Mouse (Mus musculus) kidney, embryonic 14.5 days (tissue): Measurements from ENCODE around the gene Myo15b. TPM values are rescaled to one million over a fixed set of nuclear protein-coding genes. Genes with fewer than 3 reads are reported as not detected.

Source experiments
- ATAC-seq: fragments of 200-750 bp; cut with Nextera tagmentation; 2 replicates; pipeline ENCODE4 v1.8.0; 2017; ENCODE audit warnings: moderate number of reproducible peaks, mild to moderate bottlenecking, moderate TSS enrichment, moderate library complexity; ENCODE audit not compliant: low FRiP score, low TSS enrichment
- H3K27ac ChIP-seq: fragments of 300-500 bp; sonication (generic); 2 replicates; pipeline ENCODE4 v1.5.1; 2014; ENCODE audit warnings: low read depth, mild to moderate bottlenecking, low read length, moderate library complexity, mixed read lengths
- H3K27me3 ChIP-seq: fragments of 300-500 bp; sonication (generic); 2 replicates; pipeline ENCODE4 v1.6.1; 2014; ENCODE audit warnings: mild to moderate bottlenecking, low read length; ENCODE audit not compliant: control insufficient read depth, insufficient read depth
- H3K36me3 ChIP-seq: fragments of 300-500 bp; sonication (generic); 2 replicates; pipeline ENCODE4 v1.6.1; 2014; ENCODE audit warnings: low read length, mixed read lengths; ENCODE audit not compliant: control insufficient read depth, insufficient read depth
- H3K4me1 ChIP-seq: fragments of 300-500 bp; sonication (generic); 2 replicates; pipeline ENCODE4 v1.6.1; 2014; ENCODE audit warnings: low read length, mixed read lengths; ENCODE audit not compliant: control insufficient read depth, insufficient read depth
- H3K4me2 ChIP-seq: fragments of 300-500 bp; sonication (generic); replicated peaks from 2 replicates; pipeline ENCODE4 v1.6.1; 2014; ENCODE audit warnings: low read depth, mild to moderate bottlenecking, low read length
- H3K4me3 ChIP-seq: fragments of 300-500 bp; sonication (generic); 2 replicates; pipeline ENCODE4 v1.5.1; 2014; ENCODE audit warnings: mild to moderate bottlenecking, low read length
- H3K9ac ChIP-seq: fragments of 300-500 bp; sonication (generic); 2 replicates; pipeline ENCODE4 v1.6.1; 2014; ENCODE audit warnings: low read depth, mild to moderate bottlenecking, low read length, moderate library complexity
- H3K9me3 ChIP-seq: fragments of 300-500 bp; sonication (generic); 2 replicates; pipeline ENCODE4 v1.6.1; 2016; ENCODE audit warnings: low read length; ENCODE audit not compliant: control insufficient read depth
- WGBS: fragments of 180-500 bp; shearing (Covaris S2); extraction: QIAGEN DNeasy Blood & Tissue Kit; methylation state at CpG from one replicate; pipeline ENCODE4 v1.1.7; 2014; 5-methylcytosine and 5-hydroxymethylcytosine counted together
- polyA plus RNA-seq: library from polyadenylated mRNA; unstranded; fragments of >200 nt; fragmentation: Nextera tagmentation; extraction: Ambion mirVana; gene quantifications from 2 replicates; pipeline ENCODE4 v1.2.1, GENCODE M21; 2014

Myo15b gene
- polyA plus RNA-seq: 2.8 and 5.5 TPM in 2 replicates

DNA sequence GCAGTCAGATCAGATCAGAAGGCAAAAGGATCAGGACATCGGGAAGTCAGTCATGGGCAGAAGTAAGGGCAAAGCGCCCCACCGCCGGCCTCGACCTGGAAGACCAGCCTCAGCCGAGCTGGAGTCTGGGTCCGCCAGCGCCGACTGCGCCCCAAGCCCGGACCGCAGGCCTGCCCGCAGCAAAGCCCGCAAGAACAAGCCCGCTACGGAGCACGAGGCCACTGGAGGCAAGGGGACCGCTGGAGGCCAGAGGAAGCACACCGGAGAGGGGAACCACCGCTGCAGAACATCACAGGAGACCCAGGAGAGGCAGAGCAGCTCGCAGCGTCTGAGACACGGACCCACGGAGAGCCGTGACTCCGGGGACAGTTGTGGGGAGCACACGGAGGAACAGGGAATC lies at the start of gene Myo15b:
Gene Myo15b, plus strand, starts transcription at position 53 of the 400 bp plus-strand sequence.
- Histone ChIP-seq H3K27ac (no peak within 1 kb of the TSS), H3K9me3 (no peaks in the 10 kb centered on the region), H3K36me3 (0 out of 2 replicates have a peak, but pooled peaks cover 13% of the 10 kb centered on the region), H3K9ac (peak within 1 kb of the TSS; percentile 43), H3K4me1 (0 out of 2 replicates have a peak, but pooled peaks cover 4% of the 10 kb centered on the region), H3K4me3 (peak within 1 kb of the TSS; percentile 35), H3K27me3 (peaks cover 35% of the 10 kb centered on the region), H3K4me2 (peak within 1 kb of the TSS; percentile 54)
- no peak for ATAC-seq
- 10% methylated on average over 27 of the region's 27 CpGs for WGBS

DNA sequence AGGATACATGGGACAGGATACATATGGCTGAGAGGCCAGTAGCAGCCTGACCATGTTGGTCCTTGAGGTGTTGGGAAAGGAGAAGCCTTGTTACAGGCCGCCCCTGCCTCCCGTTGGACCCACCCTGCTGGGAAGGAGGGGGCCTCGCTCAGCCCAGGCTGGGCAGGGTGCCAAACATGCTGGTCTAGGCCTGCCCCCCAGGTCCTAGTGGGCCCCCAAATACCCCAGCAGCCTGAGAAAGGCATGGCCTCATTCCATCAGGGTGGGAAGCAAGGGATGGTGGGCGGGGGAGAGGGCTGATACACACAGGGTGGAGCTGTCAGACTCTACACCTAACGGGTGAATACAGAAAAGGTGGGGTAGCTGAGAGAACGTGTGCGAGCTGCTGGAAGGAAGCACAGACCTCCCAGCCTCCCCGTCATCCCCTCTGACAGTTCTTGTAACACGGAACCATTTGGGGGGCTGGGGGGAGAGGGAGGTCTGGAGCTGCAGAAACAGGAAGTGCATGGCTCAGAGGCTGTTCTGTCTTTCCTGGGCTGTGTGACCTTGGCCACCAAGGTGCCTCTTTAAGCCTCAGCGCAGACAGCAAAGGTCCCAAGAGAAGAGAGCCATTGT lies 49.4 kb upstream of the Myo15b start:
- H3K4me3 ChIP-seq: no peak overlapping the region

DNA sequence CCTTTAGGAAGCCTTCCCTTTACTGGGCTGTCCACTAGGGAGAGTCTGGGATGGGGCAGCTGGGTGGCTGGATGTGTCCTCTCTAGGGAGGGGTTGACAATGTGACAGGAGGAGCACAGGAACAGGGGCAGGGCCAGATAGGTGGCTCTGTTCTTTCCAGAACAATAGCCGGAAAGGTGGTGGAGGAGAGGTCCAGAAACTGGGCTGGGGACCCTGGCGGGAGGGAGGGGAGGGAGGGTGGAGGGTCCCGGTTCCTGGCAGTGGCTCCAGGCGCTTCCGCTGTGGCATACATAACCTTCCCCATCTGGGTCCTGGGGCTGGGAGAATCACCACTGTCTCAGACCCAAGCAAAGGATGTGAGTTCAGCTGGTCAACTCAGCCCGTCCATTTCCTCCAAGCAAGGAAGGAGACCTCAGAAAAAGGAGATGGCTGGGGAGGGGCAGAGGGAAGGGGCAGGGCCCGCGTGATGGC lies 48.9 kb upstream of the Myo15b start:
- H3K4me3 ChIP-seq: no peak overlapping the region
- peaks cover 47% of the 10 kb centered on the region for H3K4me1 ChIP-seq
- WGBS: 56% methylated on average over 8 of the region's 8 CpGs
- peak overlapping the region; percentile 13 for H3K4me2 ChIP-seq
- H3K9ac ChIP-seq: peak overlapping the region; percentile 8
- no peak for ATAC-seq
- peaks cover 35% of the 10 kb centered on the region for H3K36me3 ChIP-seq
- peak overlapping the region; percentile 78 for H3K27ac ChIP-seq
- H3K9me3 ChIP-seq: no peaks in the 10 kb centered on the region
- H3K27me3 ChIP-seq: no peaks in the 10 kb centered on the region

More for the DNA sequence above, 49.4 kb upstream of the Myo15b start:
- Histone ChIP-seq H3K27me3 (no peaks in the 10 kb centered on the region), H3K9ac (peak overlapping the region; percentile 8), H3K9me3 (no peaks in the 10 kb centered on the region), H3K4me1 (peaks cover 47% of the 10 kb centered on the region), H3K27ac (peak overlapping the region; percentile 78), H3K4me2 (peak overlapping the region; percentile 13), H3K36me3 (peaks cover 36% of the 10 kb centered on the region)
- ATAC-seq: no peak
- WGBS: 47% methylated on average over 10 of the region's 10 CpGs

- Histone ChIP-seq H3K36me3 (peaks cover 24% of the 10 kb centered on the region), H3K4me2 (peak overlapping the region; percentile 82), H3K4me1 (peaks cover 48% of the 10 kb centered on the region), H3K27me3 (no peaks in the 10 kb centered on the region), H3K9ac (peak overlapping the region; percentile 40), H3K9me3 (no peaks in the 10 kb centered on the region), H3K4me3 (peak overlapping the region; percentile 84; the same call in 1 of the 2 replicates), H3K27ac (peak overlapping the region; percentile 30; the same call in 1 of the 2 replicates)
- ATAC-seq: no peak
- 38% methylated on average over 14 of the region's 14 CpGs for WGBS
These were observed 47.8 kb upstream of the Myo15b start for GRCm38 (mm10) chr11:115810377-115810776.

- Histone ChIP-seq H3K27me3 (no peaks in the 10 kb centered on the region), H3K27ac (no peak overlapping the region), H3K4me3 (peak overlapping the region; percentile 84), H3K9me3 (no peaks in the 10 kb centered on the region), H3K9ac (peak overlapping the region; percentile 1; the same call in 1 of the 2 replicates), H3K4me1 (peaks cover 52% of the 10 kb centered on the region), H3K36me3 (peaks cover 18% of the 10 kb centered on the region), H3K4me2 (peak overlapping the region; percentile 82)
- ATAC-seq: no peak
- 74% methylated on average over 20 of the region's 20 CpGs for WGBS
These were observed 46.7 kb upstream of the Myo15b start for GRCm38 (mm10) chr11:115811381-115812093.

DNA sequence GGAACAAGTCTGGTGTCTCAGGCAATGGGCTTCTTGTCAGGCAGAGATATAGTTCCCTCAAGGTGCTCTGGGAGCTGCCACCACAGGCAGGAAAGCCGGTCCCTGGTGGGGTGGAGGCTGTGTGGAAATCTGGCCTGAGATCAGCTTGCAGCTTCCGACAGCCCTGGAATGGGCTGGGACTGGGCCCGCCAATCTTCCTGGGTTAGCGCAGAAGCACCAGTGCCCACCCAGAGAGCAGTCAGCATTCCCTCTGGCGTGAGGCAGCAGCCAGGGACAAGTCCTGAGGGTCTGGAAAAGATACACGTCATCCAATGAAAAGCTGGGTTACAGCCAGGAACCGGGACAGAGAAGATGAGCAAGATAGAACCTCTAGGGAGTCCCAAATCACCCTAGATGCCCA lies 46.1 kb upstream of the Myo15b start:
- H3K27ac ChIP-seq: peak overlapping the region; percentile 81
- WGBS: 35% methylated on average over 7 of the region's 7 CpGs

GRCm38 (mm10) chr11:115812533-115813420 lies 45.4 kb upstream of the Myo15b start:
- H3K9me3 ChIP-seq: no peaks in the 10 kb centered on the region
- WGBS: 4% methylated on average over 28 of the region's 28 CpGs
- H3K4me3 ChIP-seq: peak overlapping the region; percentile 84
- H3K36me3 ChIP-seq: peaks cover 15% of the 10 kb centered on the region; the same call in 1 of the 2 replicates
- peak overlapping the region; percentile 84 for H3K9ac ChIP-seq
- ATAC-seq: peak; percentile 2; the same call in 1 of the 2 replicates
- H3K4me1 ChIP-seq: peaks cover 52% of the 10 kb centered on the region
- peak overlapping the region; percentile 81 for H3K27ac ChIP-seq
- no peaks in the 10 kb centered on the region for H3K27me3 ChIP-seq
- H3K4me2 ChIP-seq: peak overlapping the region; percentile 82

More for the DNA sequence above, 46.1 kb upstream of the Myo15b start:
- H3K9ac ChIP-seq: peak overlapping the region; percentile 84; the same call in 1 of the 2 replicates
- H3K4me1 ChIP-seq: peaks cover 52% of the 10 kb centered on the region
- no peaks in the 10 kb centered on the region for H3K9me3 ChIP-seq
- H3K36me3 ChIP-seq: peaks cover 16% of the 10 kb centered on the region
- H3K4me3 ChIP-seq: peak overlapping the region; percentile 84
- H3K4me2 ChIP-seq: peak overlapping the region; percentile 82
- H3K27me3 ChIP-seq: no peaks in the 10 kb centered on the region
- ATAC-seq: no peak

DNA sequence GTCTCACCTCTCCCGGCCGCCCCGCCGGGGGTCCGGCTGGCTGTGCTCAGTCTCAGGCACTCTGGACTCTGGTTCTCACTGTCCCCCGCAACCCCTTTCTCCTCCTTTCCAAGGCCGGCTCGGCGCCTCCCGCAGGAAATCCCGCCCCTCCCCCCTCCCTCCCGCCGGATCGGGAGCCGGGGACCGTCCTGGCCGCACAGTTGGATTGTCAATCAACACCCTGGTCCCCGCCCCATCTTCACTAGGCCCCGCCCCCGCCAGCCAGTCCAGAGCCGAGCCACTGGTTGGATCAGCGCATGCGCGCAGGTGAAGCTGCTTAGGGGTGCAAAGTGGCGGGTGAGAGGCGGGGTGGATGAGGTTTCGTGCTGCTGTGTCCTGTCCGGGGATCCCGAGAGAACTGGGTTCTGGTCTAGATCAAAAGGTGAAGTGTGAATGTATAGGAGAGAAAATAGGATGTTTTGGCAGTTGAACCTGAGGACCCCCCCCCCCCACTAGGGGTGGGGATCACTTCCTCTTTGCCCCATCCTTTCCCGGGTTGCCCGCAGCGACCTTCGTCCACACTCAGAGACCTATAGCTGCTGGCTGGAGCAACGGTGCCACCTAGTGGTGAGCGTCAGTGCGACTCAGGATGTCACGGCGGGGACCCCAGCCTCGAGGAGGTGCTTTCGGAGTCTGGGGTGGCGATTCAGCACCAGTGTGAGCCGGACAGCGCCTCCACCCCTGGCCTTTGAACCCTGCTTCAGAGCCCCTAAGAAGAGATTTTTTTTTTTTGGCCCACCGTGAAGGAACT lies 44.5 kb upstream of the Myo15b start, which contains the start of gene Caskin2:
Gene Caskin2, minus strand, starts transcription at position 133 of the 790 bp plus-strand sequence.
- Histone ChIP-seq H3K27ac (peak within 1 kb of the TSS; percentile 81), H3K4me3 (peak within 1 kb of the TSS; percentile 84), H3K9me3 (no peaks in the 10 kb centered on the region), H3K4me1 (peaks cover 45% of the 10 kb centered on the region), H3K36me3 (peaks cover 15% of the 10 kb centered on the region; the same call in 1 of the 2 replicates), H3K9ac (peak within 1 kb of the TSS; percentile 84), H3K27me3 (no peaks in the 10 kb centered on the region), H3K4me2 (peak within 1 kb of the TSS; percentile 82)
- ATAC-seq: peak; percentile 90
- WGBS: under 1% methylated on average over 42 of the region's 44 CpGs
